Mouse (Mus musculus) thymus, adult 2 months (tissue): ENCODE measurements around the gene Ulk3.

ENCODE experiments used
- CTCF ChIP-seq: fragments of 200-500 bp; IDR thresholded peaks from 2 replicates; pipeline ENCODE4 v1.5.1; 2012; ENCODE audit warnings: mild to moderate bottlenecking, control low read depth, low read length, moderate library complexity, borderline replicate concordance; ENCODE audit not compliant: control insufficient read depth, poor library complexity, insufficient read depth; ENCODE audit errors: extremely low read depth
- POLR2A ChIP-seq: fragments of 200-500 bp; IDR thresholded peaks from 2 replicates; pipeline ENCODE4 v1.6.1; 2012; ENCODE audit warnings: mild to moderate bottlenecking, low read length, control low read depth, moderate library complexity; ENCODE audit not compliant: control insufficient read depth, poor library complexity, insufficient read depth; ENCODE audit errors: extremely low read depth

GRCm38 (mm10) chr9:57633481-57634024 lies 44.3 kb downstream of the Ulk3 start:
- TF ChIP-seq POLR2A (no peak), CTCF (no peak)
